Mouse (Mus musculus) midbrain, embryonic 14.5 days (tissue): ENCODE data around the gene 2010111I01Rik. TPM values are rescaled to one million over a fixed set of nuclear protein-coding genes. Genes with fewer than 3 reads are reported as not detected.

Experiments
- ATAC-seq: fragments of 200-750 bp; cut with Nextera tagmentation; 2 replicates; pipeline ENCODE4 v1.8.0; 2017; ENCODE audit warnings: moderate number of reproducible peaks, moderate library complexity; ENCODE audit not compliant: low FRiP score, low TSS enrichment
- DNase-seq: peaks from one replicate; pipeline ENCODE4 v3.0.0-alpha.2; 2015
- H3K27ac ChIP-seq: fragments of 300-500 bp; sonication (generic); replicated peaks from 2 replicates; pipeline ENCODE4 v1.5.1; 2014; ENCODE audit warnings: mild to moderate bottlenecking, low read depth, low read length, moderate library complexity
- H3K27me3 ChIP-seq: fragments of 300-500 bp; sonication (generic); 2 replicates; pipeline ENCODE4 v1.6.1; 2014; ENCODE audit warnings: low read length, control low read depth, mixed read lengths; ENCODE audit not compliant: control insufficient read depth, insufficient read depth
- H3K36me3 ChIP-seq: fragments of 300-500 bp; sonication (generic); 2 replicates; pipeline ENCODE4 v1.6.1; 2014; ENCODE audit warnings: low read length, control low read depth; ENCODE audit not compliant: control insufficient read depth, insufficient read depth
- H3K4me1 ChIP-seq: fragments of 300-500 bp; sonication (generic); 2 replicates; pipeline ENCODE4 v1.6.1; 2014; ENCODE audit warnings: mild to moderate bottlenecking, antibody characterized with exemption, low read length, control low read depth; ENCODE audit not compliant: control insufficient read depth, insufficient read depth
- H3K4me2 ChIP-seq: fragments of 300-500 bp; sonication (generic); 2 replicates; pipeline ENCODE4 v1.6.1; 2014; ENCODE audit warnings: mild to moderate bottlenecking, low read length, moderate library complexity
- H3K4me3 ChIP-seq: fragments of 300-500 bp; sonication (generic); replicated peaks from 2 replicates; pipeline ENCODE4 v1.5.1; 2014; ENCODE audit warnings: low read depth, low read length
- H3K9ac ChIP-seq: fragments of 300-500 bp; sonication (generic); replicated peaks from 2 replicates; pipeline ENCODE4 v1.6.1; 2014; ENCODE audit warnings: mild to moderate bottlenecking, low read length, moderate library complexity
- H3K9me3 ChIP-seq: fragments of 300-500 bp; sonication (generic); 2 replicates; pipeline ENCODE4 v1.6.1; 2016; ENCODE audit warnings: low read length, control low read depth, mixed read lengths; ENCODE audit not compliant: control insufficient read depth
- WGBS: fragments of 180-500 bp; shearing (Covaris S2); extraction: QIAGEN DNeasy Blood & Tissue Kit; methylation state at CpG from one replicate; pipeline ENCODE4 v1.1.7; 2014; 5-methylcytosine and 5-hydroxymethylcytosine counted together
- polyA plus RNA-seq: library from polyadenylated mRNA; unstranded; fragments of >200 nt; fragmentation: Nextera tagmentation; extraction: Ambion mirVana; gene quantifications from 2 replicates; pipeline ENCODE4 v1.2.1, GENCODE M21; 2014

2010111I01Rik gene
- polyA plus RNA-seq, 1 experiment from 2014 or later = 32.0 TPM

- Histone ChIP-seq H3K4me3 (no peak overlapping the region), H3K9ac (no peak overlapping the region), H3K9me3 (no peaks in the 10 kb centered on the region), H3K36me3 (peaks cover 29% of the 10 kb centered on the region), H3K27ac (no peak overlapping the region), H3K4me2 (no peak overlapping the region), H3K27me3 (0 out of 2 replicates have a peak, but pooled peaks cover under 1% of the 10 kb centered on the region), H3K4me1 (peaks cover 17% of the 10 kb centered on the region; the same call in 1 of the 2 replicates)
- ATAC-seq (no peak), DNase-seq (no peak)
- 85% methylated on average over 2 of the region's 2 CpGs for WGBS
Measured at GRCm38 (mm10) chr13:63297003-63297402, 332.3 kb downstream of the 2010111I01Rik start.

- Histone ChIP-seq H3K36me3 (peaks cover 32% of the 10 kb centered on the region), H3K27ac (no peak overlapping the region), H3K4me1 (peaks cover 18% of the 10 kb centered on the region; the same call in 1 of the 2 replicates), H3K4me2 (no peak overlapping the region), H3K9ac (no peak overlapping the region), H3K27me3 (no peaks in the 10 kb centered on the region), H3K9me3 (no peaks in the 10 kb centered on the region), H3K4me3 (no peak overlapping the region)
- DNase-seq = no peak
- 89% methylated on average over 3 of the region's 3 CpGs for WGBS
- no peak for ATAC-seq
Measured at GRCm38 (mm10) chr13:63297933-63298332, 333.2 kb downstream of the 2010111I01Rik start.

GRCm38 (mm10) chr13:63298931-63299330 lies 334.2 kb downstream of the 2010111I01Rik start:
- peaks cover 18% of the 10 kb centered on the region; the same call in 1 of the 2 replicates for H3K4me1 ChIP-seq
- H3K4me2 ChIP-seq = no peak overlapping the region
- no peak overlapping the region for H3K9ac ChIP-seq
- H3K4me3 ChIP-seq = no peak overlapping the region
- H3K36me3 ChIP-seq = peaks cover 39% of the 10 kb centered on the region
- no peak overlapping the region for H3K27ac ChIP-seq
- no peaks in the 10 kb centered on the region for H3K27me3 ChIP-seq
- WGBS = 87% methylated on average over 5 of the region's 5 CpGs
- ATAC-seq (no peak), DNase-seq (no peak)
- no peaks in the 10 kb centered on the region for H3K9me3 ChIP-seq

- Histone ChIP-seq H3K4me2 (no peak overlapping the region), H3K4me3 (no peak overlapping the region), H3K4me1 (0 out of 2 replicates have a peak, but pooled peaks cover 5% of the 10 kb centered on the region), H3K36me3 (peaks cover 42% of the 10 kb centered on the region), H3K9me3 (no peaks in the 10 kb centered on the region), H3K27ac (no peak overlapping the region), H3K9ac (no peak overlapping the region), H3K27me3 (no peaks in the 10 kb centered on the region)
- ATAC-seq (no peak), DNase-seq (no peak)
- 88% methylated on average over 7 of the region's 7 CpGs for WGBS
Measured at GRCm38 (mm10) chr13:63300929-63301328, 336.2 kb downstream of the 2010111I01Rik start.

GRCm38 (mm10) chr13:63301764-63302209 lies 337.1 kb downstream of the 2010111I01Rik start:
- DNase-seq = peak; percentile 39
- peaks cover 39% of the 10 kb centered on the region for H3K36me3 ChIP-seq
- no peak overlapping the region for H3K9ac ChIP-seq
- no peak overlapping the region for H3K4me3 ChIP-seq
- H3K9me3 ChIP-seq = no peaks in the 10 kb centered on the region
- H3K4me2 ChIP-seq = no peak overlapping the region
- H3K27ac ChIP-seq = 0 out of 2 replicates have a peak overlapping the region, but pooled peaks have one; percentile 20
- WGBS = 49% methylated on average over 3 of the region's 3 CpGs
- ATAC-seq = no peak
- no peaks in the 10 kb centered on the region for H3K27me3 ChIP-seq
- 0 out of 2 replicates have a peak, but pooled peaks cover 5% of the 10 kb centered on the region for H3K4me1 ChIP-seq

- ATAC-seq = no peak
- Histone ChIP-seq H3K9me3 (no peaks in the 10 kb centered on the region), H3K9ac (no peak overlapping the region), H3K36me3 (peaks cover 35% of the 10 kb centered on the region), H3K27ac (no peak overlapping the region), H3K4me3 (no peak overlapping the region), H3K4me2 (no peak overlapping the region), H3K27me3 (no peaks in the 10 kb centered on the region), H3K4me1 (0 out of 2 replicates have a peak, but pooled peaks cover 5% of the 10 kb centered on the region)
- DNase-seq = no peak
- WGBS = 85% methylated on average over 5 of the region's 5 CpGs
Measured at GRCm38 (mm10) chr13:63302381-63302780, 337.7 kb downstream of the 2010111I01Rik start.

- Histone ChIP-seq H3K9ac (no peak overlapping the region), H3K27ac (no peak overlapping the region), H3K4me1 (0 out of 2 replicates have a peak, but pooled peaks cover 5% of the 10 kb centered on the region), H3K4me2 (no peak overlapping the region), H3K36me3 (peaks cover 22% of the 10 kb centered on the region), H3K9me3 (no peaks in the 10 kb centered on the region), H3K27me3 (no peaks in the 10 kb centered on the region), H3K4me3 (no peak overlapping the region)
- no peak for DNase-seq
- WGBS = 76% methylated on average over 6 of the region's 6 CpGs
- no peak for ATAC-seq
Measured at GRCm38 (mm10) chr13:63304124-63304792, 339.6 kb downstream of the 2010111I01Rik start.

- Histone ChIP-seq H3K36me3 (peaks cover 22% of the 10 kb centered on the region), H3K4me1 (0 out of 2 replicates have a peak, but pooled peaks cover 5% of the 10 kb centered on the region), H3K27ac (no peak overlapping the region), H3K4me3 (no peak overlapping the region), H3K27me3 (no peaks in the 10 kb centered on the region), H3K4me2 (no peak overlapping the region), H3K9me3 (no peaks in the 10 kb centered on the region), H3K9ac (no peak overlapping the region)
- DNase-seq (no peak), ATAC-seq (no peak)
- 56% methylated on average over 3 of the region's 3 CpGs for WGBS
Measured at GRCm38 (mm10) chr13:63304799-63305159, 340.1 kb downstream of the 2010111I01Rik start.
